Mouse (Mus musculus) left cerebral cortex, postnatal 14 days (tissue): ENCODE measurements around the gene Tmem184b. TPM values are rescaled to one million over a fixed set of nuclear protein-coding genes. Genes with fewer than 3 reads are reported as not detected.
A peak's percentile ranks its signal among the peaks of the same experiment; 100 is the strongest.

Experiments used
- DNase-seq, 2 experiments: peaks; one replicate each; pipeline ENCODE4 v3.0.0; 2021 to 2022; ENCODE audit warnings: low spot score in 2 of 2, mixed read lengths in 1 of 2
- intact Hi-C: fragments of 180-260 bp; cut with DNase I; formaldehyde crosslinking; loops from one replicate; pipeline ENCODE4 v1.15.1; 2025
- total RNA-seq, 2 experiments: library from RNA; stranded (reverse); gene quantifications; 2 replicates each; pipeline ENCODE4 v1.2.3; 2021

The Tmem184b gene
- total RNA-seq, 2 experiments from 2014 or later, result 56.2 to 56.8 TPM

DNA sequence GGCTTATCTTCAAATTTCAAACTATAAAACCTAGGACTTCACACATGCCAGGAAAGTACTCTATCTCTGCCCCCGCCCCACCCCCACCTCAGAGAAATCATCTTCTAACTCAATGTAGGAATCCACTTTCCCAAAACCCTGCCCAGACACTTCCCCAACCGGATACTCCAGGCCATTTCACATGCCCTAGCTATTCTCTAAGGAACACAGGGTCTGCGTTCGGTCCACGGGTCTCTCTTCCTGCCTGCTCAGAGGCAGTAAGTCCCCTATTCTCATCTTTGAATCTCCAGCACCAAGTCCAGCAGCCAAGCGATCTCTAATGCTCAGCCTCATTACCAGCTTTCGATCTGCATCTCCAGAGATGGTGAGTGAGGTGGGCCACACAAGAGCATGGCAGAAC, 23.7 kb downstream of the Tmem184b start:
- no peak for DNase-seq
- intact Hi-C loops, result no loop called here

DNA sequence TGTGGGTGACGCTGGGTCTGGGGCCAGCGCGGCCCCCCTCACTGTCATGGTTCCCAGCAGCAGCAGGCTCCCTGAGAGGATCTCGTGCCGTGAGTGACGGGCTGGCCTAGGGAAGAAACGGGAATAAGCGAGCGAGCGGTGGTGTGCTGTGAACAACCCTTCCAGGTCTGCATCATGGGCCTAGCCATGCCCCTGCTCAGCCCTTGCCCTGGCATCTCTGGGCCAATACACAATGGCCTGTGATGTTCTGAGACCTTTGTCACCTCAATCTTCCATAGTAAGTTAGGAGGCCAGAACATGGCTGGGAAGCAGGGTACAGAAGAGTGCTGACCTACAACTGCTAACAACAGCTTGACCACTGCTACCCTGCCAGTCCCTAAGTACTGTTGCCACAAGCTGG, 24.8 kb downstream of the Tmem184b start:
- no peak for DNase-seq
- intact Hi-C loops, result no loop called here

DNA sequence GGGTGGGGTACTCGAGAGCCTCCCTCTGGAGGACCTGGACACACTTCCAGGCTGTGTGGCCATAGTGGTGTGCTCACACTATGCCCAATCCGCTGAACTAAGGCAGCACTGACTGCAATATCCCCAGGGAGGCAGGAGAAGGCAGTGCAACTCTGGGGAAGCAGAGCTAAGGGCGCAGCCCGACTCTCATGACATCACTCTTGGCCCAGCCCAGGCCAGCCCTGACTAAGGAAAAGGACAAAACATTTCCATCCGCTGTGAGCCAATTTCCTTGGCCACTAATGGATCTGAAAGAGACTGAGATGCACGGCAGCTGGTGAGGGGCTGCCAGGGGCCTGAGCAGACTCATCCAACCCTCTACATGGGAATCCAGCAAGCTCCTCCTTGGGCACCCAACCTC, 25.7 kb downstream of the Tmem184b start:
- DNase-seq, result no peak
- intact Hi-C loops, result no loop called here

DNA sequence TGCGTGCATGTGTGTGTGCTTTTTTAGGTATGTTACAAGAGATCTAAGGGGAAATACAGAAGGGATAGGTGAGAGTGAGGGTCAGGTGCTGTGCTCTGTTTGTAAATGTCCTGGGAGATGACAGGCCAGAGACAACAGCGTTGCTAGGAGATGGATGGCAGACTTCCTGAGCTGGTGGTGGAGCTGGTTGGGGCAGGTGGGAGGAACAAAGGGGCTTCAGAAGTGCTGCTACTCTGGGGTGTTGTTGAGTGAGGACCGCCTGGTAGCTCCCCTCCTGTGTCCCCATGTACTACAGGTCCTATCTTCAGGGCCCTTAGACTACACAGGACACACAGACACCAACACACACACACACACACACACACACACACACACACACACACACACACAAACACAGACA, 28.6 kb downstream of the Tmem184b start:
- DNase-seq, result no peak
- intact Hi-C loops, result no loop called here

DNA sequence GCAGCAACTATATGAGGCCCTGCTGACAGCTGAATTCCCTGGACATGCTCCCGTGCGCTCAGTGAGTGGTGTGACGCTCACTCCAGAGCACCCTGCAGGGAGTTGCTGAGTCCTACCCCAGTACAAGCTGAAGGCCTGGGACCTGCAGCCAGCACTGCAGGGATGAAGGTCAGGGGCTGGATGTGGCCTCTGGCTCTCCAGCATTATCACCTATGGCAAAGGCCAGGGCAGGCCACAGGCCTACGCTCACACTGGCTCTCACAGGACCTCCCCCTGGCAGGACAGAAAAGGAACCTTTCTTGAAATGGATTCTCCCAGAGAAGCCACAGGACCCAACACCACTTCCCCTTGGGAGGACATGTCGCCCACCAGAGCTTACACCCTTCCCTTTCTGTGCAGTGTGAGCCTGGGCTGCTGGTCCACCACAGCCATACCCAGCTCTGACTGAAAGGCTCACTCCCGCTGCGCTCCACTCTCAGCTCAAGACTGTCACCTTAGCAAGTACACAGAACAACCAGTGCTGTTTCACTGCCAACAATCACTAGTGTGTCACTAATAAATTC, 33.0 kb downstream of the Tmem184b start:
- intact Hi-C loops, result no loop called here
- no peak for DNase-seq

DNA sequence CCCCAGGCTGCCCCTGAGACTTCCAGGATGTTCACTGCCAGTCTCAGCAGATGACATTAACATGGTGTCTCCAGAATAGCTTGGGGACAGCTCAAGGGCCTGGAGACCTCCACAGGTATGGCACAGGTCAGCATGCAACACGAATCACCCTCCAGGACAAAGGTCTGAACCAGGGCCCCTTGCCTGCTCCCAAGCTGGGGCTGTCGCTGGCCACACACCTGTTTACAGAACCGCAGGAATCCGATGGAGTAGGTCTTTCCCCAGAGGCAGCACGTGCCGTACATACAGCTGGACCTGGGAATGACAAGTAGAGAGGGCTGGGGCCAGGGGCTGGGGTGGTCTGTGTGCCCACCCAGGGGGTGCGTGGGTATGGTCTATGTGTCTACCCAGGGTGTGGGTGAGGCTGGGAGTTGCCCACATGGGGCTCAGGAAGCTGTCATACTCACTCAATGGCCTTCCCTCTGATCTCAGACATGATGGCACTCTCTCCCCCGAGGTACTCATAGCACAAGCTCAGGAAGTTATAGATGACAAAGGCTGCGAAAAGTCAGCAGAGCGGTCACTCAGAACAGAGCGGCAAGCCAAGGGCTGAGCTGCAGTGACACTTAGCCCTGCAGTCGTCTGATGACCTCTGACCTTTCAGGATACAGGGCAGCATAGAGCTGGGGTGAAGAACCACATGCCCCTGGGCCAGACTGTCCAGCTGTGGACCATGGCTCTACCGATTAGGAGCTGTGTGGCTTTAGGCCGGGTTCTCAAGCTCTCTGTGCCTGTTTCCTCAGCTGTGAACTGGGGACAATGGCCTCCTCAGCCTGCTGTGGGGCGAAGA, 33.7 kb downstream of the Tmem184b start:
- intact Hi-C loops, result no loop called here

DNA sequence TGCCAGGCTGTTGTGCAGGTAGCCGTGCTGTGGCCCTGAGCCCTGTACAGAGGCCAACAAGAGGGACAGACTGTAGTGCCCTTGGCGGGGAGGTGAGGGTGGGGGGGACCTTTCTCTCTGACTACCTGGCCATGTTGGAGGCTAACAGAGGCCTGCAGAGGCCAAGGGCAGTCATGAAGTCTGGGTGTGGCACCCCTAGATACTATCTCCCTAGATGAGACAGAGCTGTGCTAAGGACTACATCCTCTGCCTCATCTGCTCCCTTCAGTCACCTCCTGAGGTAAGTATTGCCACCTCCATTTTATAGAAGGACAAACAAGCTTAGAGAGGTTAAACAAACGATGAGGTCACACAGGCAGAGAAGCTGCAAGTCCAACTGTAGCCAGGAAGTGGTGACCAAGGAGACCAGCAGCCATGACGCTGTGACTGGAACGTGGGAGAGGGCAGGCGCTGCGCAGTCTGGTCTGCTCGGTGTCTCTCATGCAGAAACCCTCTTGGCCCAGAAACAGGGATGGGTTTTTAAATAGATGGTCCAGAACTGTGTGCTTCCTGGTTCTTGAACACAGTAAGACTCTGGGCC, 34.4 kb downstream of the Tmem184b start:
- intact Hi-C loops, result no loop called here
- no peak for DNase-seq

More for the DNA sequence above, 33.7 kb downstream of the Tmem184b start:
- no peak for DNase-seq

DNA sequence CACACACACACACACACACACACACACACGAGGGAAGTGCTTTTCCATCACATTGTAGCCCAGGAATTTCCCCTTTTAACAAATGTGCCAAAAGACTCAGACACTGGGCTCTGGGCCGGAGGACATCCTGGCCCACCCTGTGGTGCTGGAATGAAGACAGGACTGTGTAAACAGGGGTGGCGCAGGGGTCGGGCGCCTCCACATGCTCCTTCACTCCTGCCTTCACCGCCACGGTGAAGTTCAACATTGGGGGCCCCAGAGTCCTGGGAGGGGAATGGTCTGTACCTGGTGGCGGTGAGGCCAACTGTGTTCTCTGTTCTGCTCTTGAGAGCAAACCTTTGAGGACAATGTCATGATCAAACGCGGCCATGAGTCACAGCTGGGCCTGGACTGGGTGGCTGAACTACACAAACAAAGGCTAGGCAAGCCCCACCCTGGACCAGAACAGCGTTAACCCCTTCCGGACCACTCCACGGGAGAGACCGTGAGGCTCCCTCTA, 35.0 kb downstream of the Tmem184b start:
- DNase-seq, result no peak
- intact Hi-C loops, result no loop called here

DNA sequence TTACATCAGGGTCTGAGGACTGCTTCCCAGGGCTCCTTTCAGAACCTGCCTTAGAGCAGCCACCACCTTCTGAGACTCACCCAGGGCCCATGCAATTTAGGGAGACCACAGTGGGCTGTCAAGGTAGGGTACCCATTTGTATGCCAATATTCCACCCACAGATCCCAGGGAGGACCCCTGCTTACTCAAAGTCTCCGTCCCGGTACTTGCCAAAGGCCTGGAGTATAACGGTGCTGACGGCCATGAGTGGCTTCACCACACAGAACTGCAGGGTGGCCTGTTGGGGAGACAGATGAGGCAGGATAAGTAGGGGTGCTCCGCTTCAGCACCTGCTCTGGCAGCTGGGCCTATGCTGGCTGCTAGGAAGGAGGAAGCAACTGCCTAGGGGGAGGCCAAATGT, 37.0 kb downstream of the Tmem184b start:
- DNase-seq, result no peak
- intact Hi-C loops, result no loop called here

DNA sequence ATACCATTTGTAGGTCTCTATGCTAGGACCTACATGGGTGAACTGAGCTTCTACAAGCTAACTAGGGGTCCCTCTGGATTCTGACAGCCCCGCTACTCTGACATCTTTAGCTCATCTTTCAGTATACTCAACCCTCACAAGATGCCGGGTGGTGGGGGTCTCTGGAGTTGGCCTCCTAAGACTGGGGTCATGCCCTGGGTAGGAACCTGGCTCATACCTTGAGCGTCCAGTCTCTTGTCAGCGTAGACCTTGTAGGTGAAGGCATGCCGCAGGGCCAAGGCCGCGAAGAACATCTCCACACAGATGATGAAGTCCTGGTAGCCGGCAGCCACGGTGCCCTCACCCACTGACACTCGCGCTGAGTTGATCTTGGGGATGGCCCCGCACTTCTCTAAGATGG, 38.3 kb downstream of the Tmem184b start:
- no peak for DNase-seq
- intact Hi-C loops, result no loop called here

DNA sequence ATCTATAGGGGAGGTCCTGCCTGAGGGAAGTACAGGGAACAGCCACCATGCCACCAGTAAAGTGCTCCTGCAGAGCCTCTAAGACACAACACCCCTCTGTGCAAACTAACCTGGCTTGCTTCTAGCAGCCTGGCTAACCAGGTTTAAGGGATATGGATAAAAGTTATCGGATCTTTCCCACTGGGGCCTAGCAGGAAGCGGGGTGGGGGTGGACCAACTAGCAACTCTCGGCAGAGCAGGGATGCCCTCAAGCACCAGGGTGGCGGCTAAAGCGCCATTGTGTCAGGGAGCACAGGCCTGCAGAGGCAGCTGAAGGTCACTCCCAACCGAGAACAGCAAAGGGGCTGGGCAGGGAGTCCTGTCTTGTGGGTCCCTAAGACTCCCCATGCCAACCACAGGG, 39.2 kb downstream of the Tmem184b start:
- DNase-seq, result no peak
- intact Hi-C loops, result no loop called here

DNA sequence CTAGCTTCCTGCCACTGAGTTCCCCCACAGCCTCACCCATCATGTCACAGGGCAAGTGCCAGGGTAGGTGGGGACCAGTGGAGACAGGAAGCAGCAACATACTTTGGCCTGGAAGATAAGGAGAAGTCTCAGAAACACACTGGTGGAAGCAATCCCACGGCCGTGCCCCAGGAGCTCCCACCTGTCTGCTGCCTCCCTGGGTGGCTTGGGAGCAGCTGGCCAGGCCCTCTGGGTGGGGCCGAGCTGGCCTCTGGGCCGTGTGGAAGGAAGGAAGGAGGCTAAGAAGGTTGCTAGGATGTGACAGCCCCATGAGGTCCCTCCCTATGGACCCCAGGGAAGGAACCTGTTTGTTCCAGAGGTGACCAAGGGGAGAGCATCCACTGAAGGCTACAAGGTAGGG, 42.3 kb downstream of the Tmem184b start:
- no peak for DNase-seq
- intact Hi-C loops, result no loop called here

DNA sequence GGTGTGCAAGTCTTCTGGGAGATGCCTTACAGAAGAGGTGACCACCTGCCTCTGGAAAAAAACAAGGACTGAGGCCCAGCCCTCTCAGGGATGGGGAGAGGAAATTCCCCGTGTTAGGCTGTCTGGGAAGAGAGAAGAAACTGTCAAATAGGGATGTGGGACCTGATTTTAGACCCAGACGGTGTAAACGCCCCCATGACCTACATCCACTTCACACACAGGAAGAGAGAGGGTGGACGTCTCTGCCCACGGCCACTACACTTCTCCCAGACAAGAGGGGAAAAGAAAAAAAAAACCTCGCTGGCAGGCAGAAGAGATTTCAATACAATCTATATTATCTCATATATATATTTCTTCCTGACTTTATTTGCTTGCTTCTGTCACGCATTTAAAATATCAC, 43.0 kb downstream of the Tmem184b start:
- DNase-seq, result no peak

DNA sequence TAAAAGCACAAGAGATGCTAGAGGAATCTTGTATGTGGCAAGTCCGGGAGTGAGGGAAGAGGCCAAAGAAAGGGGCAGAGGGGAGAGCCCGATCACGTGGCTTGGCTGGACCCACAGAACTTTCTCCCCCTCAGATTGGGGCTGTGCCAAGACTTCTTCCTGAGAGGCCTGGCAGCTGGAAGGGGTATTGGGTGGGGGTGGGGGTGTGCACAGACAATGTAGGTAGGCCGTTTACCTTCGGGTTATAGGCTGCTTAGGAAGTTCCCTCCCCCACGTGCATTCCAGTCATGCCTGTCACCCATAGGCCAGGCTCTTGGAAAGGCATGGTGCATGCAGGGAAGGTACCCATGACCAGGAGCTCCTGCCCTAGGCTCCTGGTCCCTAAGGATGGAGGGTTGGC, 43.4 kb downstream of the Tmem184b start:
- no peak for DNase-seq
- intact Hi-C loops, result no loop called here

More for the DNA sequence above, 43.0 kb downstream of the Tmem184b start:
- intact Hi-C loops, result no loop called here

DNA sequence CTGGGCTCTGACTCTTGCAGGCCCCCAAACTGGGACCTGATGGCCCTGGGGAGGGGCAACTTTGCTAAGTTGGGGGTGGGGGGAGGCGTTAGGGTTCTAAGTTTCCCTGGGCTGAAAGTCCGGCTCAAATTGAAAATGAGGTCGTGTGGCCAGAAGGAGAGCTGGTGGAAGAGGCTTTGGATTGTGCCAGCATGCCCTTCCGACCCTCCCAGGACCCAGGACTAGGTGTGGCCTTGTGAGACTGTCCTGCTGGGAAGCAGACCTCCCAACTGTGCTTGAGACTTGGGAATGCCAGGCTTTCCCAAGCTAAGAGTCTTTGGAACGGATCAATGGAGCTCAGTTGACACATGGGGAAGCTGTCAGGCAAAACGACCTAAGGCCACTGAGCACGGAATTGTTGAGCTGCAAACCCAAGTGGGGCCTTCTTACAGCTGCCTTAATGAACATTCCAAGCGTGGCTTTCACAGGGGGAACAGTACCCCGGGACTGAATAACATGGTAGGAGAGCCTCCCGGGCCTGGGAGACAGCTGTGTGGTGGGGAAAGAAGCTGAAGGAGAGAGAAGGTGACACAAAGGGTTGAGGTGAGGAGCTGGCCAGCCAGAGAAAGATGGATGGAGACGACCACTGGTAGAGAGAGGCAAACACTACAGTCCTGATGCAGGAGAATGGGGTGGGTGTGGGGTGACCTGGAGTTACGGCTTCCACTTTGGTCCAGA, 45.2 kb downstream of the Tmem184b start:
- no peak for DNase-seq
- intact Hi-C loops, result no loop called here

DNA sequence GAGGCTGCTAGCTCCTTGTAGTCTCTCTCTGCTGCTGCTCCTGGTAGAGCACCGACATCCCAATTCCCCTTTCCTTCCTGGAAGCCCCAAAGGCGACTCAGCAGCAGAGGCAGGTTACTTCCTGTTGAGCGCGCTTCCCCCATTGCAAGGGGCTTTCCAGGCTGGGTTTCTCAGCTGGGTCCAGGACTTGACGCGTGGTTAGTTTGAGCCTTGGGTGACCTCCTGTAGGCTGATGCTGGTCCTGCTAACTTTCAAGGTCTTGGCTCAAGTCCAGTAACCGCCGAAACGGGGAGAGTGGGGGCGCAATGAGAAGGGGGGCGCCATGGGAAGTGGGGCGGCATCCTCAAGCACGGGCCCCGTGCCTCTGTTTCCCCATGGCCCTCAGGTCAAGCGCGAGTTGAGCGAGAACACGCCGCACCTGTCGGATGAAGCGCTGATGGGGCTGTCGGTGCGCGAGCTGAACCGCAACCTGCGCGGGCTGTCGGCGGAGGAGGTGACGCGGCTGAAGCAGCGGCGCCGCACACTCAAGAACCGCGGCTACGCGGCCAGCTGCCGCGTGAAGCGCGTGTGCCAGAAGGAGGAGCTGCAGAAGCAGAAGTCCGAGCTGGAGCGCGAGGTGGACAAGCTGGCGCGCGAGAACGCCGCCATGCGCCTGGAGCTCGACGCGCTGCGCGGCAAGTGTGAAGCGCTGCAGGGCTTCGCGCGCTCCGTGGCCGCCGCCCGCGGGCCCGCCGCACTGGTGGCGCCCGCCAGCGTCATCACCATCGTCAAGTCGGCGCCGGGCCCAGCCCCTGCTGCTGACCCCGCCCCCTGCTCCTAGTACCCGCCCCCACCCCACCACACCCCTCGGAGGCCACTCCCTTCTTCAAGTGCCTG, 46.1 kb downstream of the Tmem184b start:
- peak; percentile 72 to 73 for DNase-seq
- intact Hi-C loops, result no loop called here

DNA sequence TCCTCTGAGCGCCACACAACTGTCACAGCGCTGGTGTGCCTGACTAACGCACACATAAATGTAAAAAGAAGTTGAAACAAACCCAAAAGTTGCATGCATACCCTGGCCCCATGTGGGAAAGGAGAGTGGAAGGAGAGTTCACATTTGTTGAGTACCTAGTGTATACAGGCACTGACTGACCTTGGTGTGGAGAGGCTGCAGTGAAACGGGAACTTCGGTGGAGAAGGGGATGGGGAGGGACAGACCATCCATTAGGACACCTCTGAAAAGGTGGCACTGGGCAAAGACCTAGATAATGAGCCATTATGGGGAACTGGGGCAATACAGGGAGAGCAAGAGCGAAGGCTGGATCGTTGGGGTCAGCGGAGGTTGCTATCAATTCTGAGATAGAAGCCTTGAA, 46.9 kb downstream of the Tmem184b start:
- intact Hi-C loops, result no loop called here
- no peak for DNase-seq

DNA sequence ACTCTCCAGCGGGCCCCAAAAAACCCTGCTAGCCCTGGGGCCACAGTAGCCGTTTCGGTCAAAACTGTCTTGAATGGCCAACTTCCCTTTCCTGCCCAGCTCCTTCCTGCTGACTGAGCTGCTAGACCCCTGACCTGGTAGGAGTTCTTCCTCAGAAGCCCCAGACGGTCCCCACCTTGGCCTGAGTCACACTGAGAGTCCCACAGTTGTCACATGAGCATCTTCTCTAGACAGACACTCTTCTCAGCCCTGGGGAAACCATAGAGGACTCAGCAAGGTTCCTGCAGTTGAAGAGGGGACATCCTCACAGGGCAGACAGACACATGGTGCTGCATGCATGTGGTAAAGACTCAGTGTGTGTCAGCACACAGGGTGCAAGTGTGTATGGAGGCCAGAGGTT, 48.8 kb downstream of the Tmem184b start:
- intact Hi-C loops, result no loop called here
- DNase-seq, result no peak

DNA sequence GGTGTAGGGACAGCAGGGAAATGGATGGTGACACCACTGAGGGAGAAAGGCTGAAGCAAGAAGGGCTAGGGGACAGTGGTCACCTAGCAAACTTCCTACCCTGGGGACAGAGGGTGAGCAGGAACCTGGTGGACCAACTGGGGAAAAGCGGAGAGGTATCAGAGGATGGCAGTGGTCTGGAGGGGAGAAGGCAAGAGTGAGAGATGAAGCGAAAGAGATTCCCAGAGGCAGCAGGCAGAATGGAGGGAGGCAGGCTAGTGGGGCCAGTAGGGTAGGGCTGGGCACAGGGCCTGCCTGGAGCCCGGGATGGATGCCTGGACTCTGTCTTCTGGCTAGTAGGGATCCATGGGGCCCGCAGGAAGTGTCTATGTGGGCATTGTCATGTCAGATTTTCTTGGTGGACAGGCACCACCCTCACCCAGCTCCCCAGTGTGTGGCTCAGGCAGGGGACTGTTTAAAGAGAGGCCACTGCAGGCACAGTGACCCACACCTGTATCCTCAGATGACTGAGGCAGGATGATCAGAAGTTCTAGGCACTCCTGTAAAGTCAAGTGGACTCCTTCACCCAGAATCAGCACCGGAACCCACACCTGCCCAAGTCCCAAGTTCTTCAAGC, 49.6 kb downstream of the Tmem184b start:
- intact Hi-C loops, result no loop called here
- DNase-seq, result no peak
